ENCODE assay signal across 9 mouse cellular contexts in genomic region chr2:167595761-167596171, GRCm38 (mm10). TPM values are rescaled to one million over a fixed set of nuclear protein-coding genes. Genes with fewer than 3 reads are reported as not detected.
DNase-seq lines count a peak whose midpoint lies in the region; ATAC-seq and TF ChIP-seq lines count a peak whose summit lies in the region.
"Had no signal": no experiment of that assay in that cellular context is flagged by ENCODE, and none has a peak within 500 bp of the region (broad histone marks: within the 10 kb centered on the region; RNA-seq: fewer than 3 reads in every experiment).

No protein-coding gene starts in this region.

- H3K27ac ChIP-seq in kidney, embryonic 14.5 days (ENCODE audit: low read depth, low read length), result peak overlapping the region; percentile 93

- no peak for ATAC-seq in kidney, embryonic 14.5 days (ENCODE audit: low FRiP score, low TSS enrichment)
- no peak for ATAC-seq in cerebellum, adult (ENCODE audit: insufficient number of reproducible peaks, low FRiP score, low TSS enrichment)

- no peaks in the 10 kb centered on the region for H3K9me3 ChIP-seq in E14TG2a.4 (ENCODE audit: low read length)
- no peaks in the 10 kb centered on the region for H3K9me3 ChIP-seq in kidney, embryonic 14.5 days (ENCODE audit: control insufficient read depth, low read length)

- peaks cover 78% of the 10 kb centered on the region for H3K27me3 ChIP-seq in E14TG2a.4 (ENCODE audit: insufficient read depth, low read length)
- H3K27me3 ChIP-seq in kidney, embryonic 14.5 days (ENCODE audit: control insufficient read depth, insufficient read depth, low read length), result no peaks in the 10 kb centered on the region

- no peak for TF ChIP-seq CTCF in E14TG2a.4 (conservative IDR thresholded peaks at IDR 0.05; ENCODE audit: low read length)

- H3K9ac ChIP-seq in kidney, embryonic 14.5 days (ENCODE audit: low read depth, low read length), result peak overlapping the region; percentile 46; the same call in 1 of the 2 replicates

- peak overlapping the region; percentile 62 for H3K4me3 ChIP-seq in E14TG2a.4 (replicated peaks; ENCODE audit: low read length)
- no peak overlapping the region for H3K4me3 ChIP-seq in kidney, embryonic 14.5 days (ENCODE audit: low read length)

- 26% methylated on average over 14 of the region's 14 CpGs for WGBS in kidney, embryonic 14.5 days

- H3K4me1 ChIP-seq in E14TG2a.4 (replicated peaks; ENCODE audit: low read depth, low read length), result peaks cover 36% of the 10 kb centered on the region
- H3K4me1 ChIP-seq in kidney, embryonic 14.5 days (ENCODE audit: control insufficient read depth, insufficient read depth, low read length), result peaks cover 46% of the 10 kb centered on the region

- 0 out of 2 replicates have a peak overlapping the region, but pooled peaks have one; percentile 15 for H3K4me2 ChIP-seq in kidney, embryonic 14.5 days (replicated peaks; ENCODE audit: low read depth, low read length)

- H3K36me3 ChIP-seq in E14TG2a.4 (ENCODE audit: insufficient read depth, low read length), result no peaks in the 10 kb centered on the region
- H3K36me3 ChIP-seq in kidney, embryonic 14.5 days (ENCODE audit: control insufficient read depth, insufficient read depth, low read length), result no peaks in the 10 kb centered on the region

- peak; percentile 50 for DNase-seq in adrenal gland, adult 2 months
- DNase-seq in adrenal gland, postnatal 25 days, result no peak
- peak; percentile 78 for DNase-seq in gastrocnemius, postnatal 25 days
- peak; percentile 73 for DNase-seq in retina, postnatal 1 day
- DNase-seq in right cerebral cortex, postnatal 10 days (ENCODE audit: low spot score in 2 of 2), result no peak

RNA-seq across cellular contexts. Expression of gene Ube2v1, which starts 36.1 kb away (rescaled TPM):
- total RNA-seq in adrenal gland, adult 2 months (2021), result 100 to 1,000 TPM; 191 to 208 TPM
- polyA plus RNA-seq in adrenal gland, adult 2 months (2012; rRNA removed), result 94.4 and 133 TPM in 2 replicates
- total RNA-seq in adrenal gland, postnatal 25 days (2021), result 187 and 190 TPM in 2 replicates
- total RNA-seq in gastrocnemius, postnatal 25 days (2021), result 100 to 1,000 TPM; 157 to 160 TPM
- polyA plus RNA-seq in kidney, embryonic 14.5 days (2014; fragmentation: Nextera tagmentation; extraction: Ambion mirVana), result 212 and 283 TPM in 2 replicates

RNA-seq across cellular contexts. Expression of gene Snai1, which starts 57.8 kb away (rescaled TPM):
- 10 to 100 TPM in 1 of 2 experiments, 1 to 10 TPM in 1; 6.7 to 10.1 TPM for total RNA-seq in adrenal gland, adult 2 months (2021)
- polyA plus RNA-seq in adrenal gland, adult 2 months (2012; rRNA removed), result 45.2 and 45.3 TPM in 2 replicates
- total RNA-seq in adrenal gland, postnatal 25 days (2021), result 12.8 and 13.0 TPM in 2 replicates
- total RNA-seq in gastrocnemius, postnatal 25 days (2021), result 1 to 10 TPM; 1.3 TPM
- 40.4 and 40.8 TPM in 2 replicates for polyA plus RNA-seq in kidney, embryonic 14.5 days (2014; fragmentation: Nextera tagmentation; extraction: Ambion mirVana)
- total RNA-seq: common myeloid progenitor, adult 5-6 weeks had no signal

Comparison
In these comparisons a context has a peak if more than half of its experiments do, and no peak if none do; other contexts are left out.
1. DNase-seq: peak in adrenal gland, adult 2 months (single experiment), gastrocnemius, postnatal 25 days (single experiment) and retina, postnatal 1 day (single experiment); none in adrenal gland, postnatal 25 days (single experiment) and right cerebral cortex, postnatal 10 days (0 of 2).